10 mouse cellular contexts compared by ENCODE assay signal in genomic region chr3:146311121-146311538, GRCm38 (mm10).
DNase-seq lines count a peak whose midpoint lies in the region; ATAC-seq and TF ChIP-seq lines count a peak whose summit lies in the region.
"Had no signal": no experiment of that assay in that cellular context is flagged by ENCODE, and none has a peak within 500 bp of the region (broad histone marks: within the 10 kb centered on the region; RNA-seq: fewer than 3 reads in every experiment).

No protein-coding gene starts in this region.

- no peak overlapping the region for H3K27ac ChIP-seq in hindbrain, embryonic 16.5 days (ENCODE audit: low read depth, low read length)
- no peak overlapping the region for H3K27ac ChIP-seq in hindbrain, embryonic 14.5 days
- no peak overlapping the region for H3K27ac ChIP-seq in intestine, embryonic 16.5 days (ENCODE audit: low read length)
- H3K27ac ChIP-seq: limb, embryonic 15.5 days had no signal

- 0 out of 2 replicates have a peak, but pooled peaks have one; percentile 30 for ATAC-seq in hindbrain, embryonic 16.5 days
- ATAC-seq in hindbrain, embryonic 14.5 days (ENCODE audit: low FRiP score) = no peak
- ATAC-seq in intestine, embryonic 16.5 days = peak; percentile 53; the same call in 1 of the 2 replicates
- no peak for ATAC-seq in megakaryocyte-erythroid progenitor cell, adult 5-6 weeks (replicated peaks; ENCODE audit: low FRiP score, low TSS enrichment, poor library complexity, severe bottlenecking)

- DNase-seq in hindbrain, embryonic 14.5 days (ENCODE audit: low spot score) = no peak
- peak; percentile 73 for DNase-seq in embryo, embryonic 10.5 days (ENCODE audit: low spot score)
- no peak for DNase-seq in lung, postnatal 10 days
- DNase-seq: adrenal gland, adult 8-10 months; cerebellum, adult 11 months had no signal

- no peak overlapping the region for H3K4me3 ChIP-seq in hindbrain, embryonic 16.5 days (ENCODE audit: low read length)
- H3K4me3 ChIP-seq in hindbrain, embryonic 14.5 days (replicated peaks; ENCODE audit: low read length) = no peak overlapping the region
- no peak overlapping the region for H3K4me3 ChIP-seq in C2C12 (ENCODE audit: insufficient read depth, poor library complexity, severe bottlenecking)
- no peak overlapping the region for H3K4me3 ChIP-seq in intestine, embryonic 16.5 days (ENCODE audit: low read length)
- H3K4me3 ChIP-seq: limb, embryonic 15.5 days had no signal

- H3K9me3 ChIP-seq in hindbrain, embryonic 16.5 days (ENCODE audit: control insufficient read depth, low read length) = no peaks in the 10 kb centered on the region
- no peaks in the 10 kb centered on the region for H3K9me3 ChIP-seq in hindbrain, embryonic 14.5 days (ENCODE audit: control insufficient read depth, low read length)
- no peaks in the 10 kb centered on the region for H3K9me3 ChIP-seq in intestine, embryonic 16.5 days (ENCODE audit: control insufficient read depth, low read length)
- H3K9me3 ChIP-seq: limb, embryonic 15.5 days had no signal

- no peaks in the 10 kb centered on the region for H3K36me3 ChIP-seq in hindbrain, embryonic 16.5 days (ENCODE audit: control insufficient read depth, insufficient read depth, low read length)
- no peaks in the 10 kb centered on the region for H3K36me3 ChIP-seq in hindbrain, embryonic 14.5 days (replicated peaks; ENCODE audit: control insufficient read depth, insufficient read depth)
- no peaks in the 10 kb centered on the region for H3K36me3 ChIP-seq in C2C12 (ENCODE audit: control insufficient read depth, insufficient read depth)
- H3K36me3 ChIP-seq in intestine, embryonic 16.5 days (ENCODE audit: control insufficient read depth, insufficient read depth, low read length) = no peaks in the 10 kb centered on the region
- H3K36me3 ChIP-seq: limb, embryonic 15.5 days had no signal

- no peak for TF ChIP-seq CTCF in C2C12 (IDR thresholded peaks at IDR 0.05; ENCODE audit: control insufficient read depth, insufficient read depth, insufficient read length)

- no peaks in the 10 kb centered on the region for H3K79me3 ChIP-seq in C2C12 (ENCODE audit: low read depth)

- H3ac ChIP-seq in C2C12 (ENCODE audit: control insufficient read depth, insufficient read length, low read depth) = no peak overlapping the region

- WGBS in hindbrain, embryonic 16.5 days = 22% methylated on average over 9 of the region's 9 CpGs
- WGBS in hindbrain, embryonic 14.5 days = 13% methylated on average over 9 of the region's 9 CpGs
- 24% methylated on average over 9 of the region's 9 CpGs for WGBS in intestine, embryonic 16.5 days

- no peak overlapping the region for H3K9ac ChIP-seq in hindbrain, embryonic 16.5 days (ENCODE audit: low read depth, low read length)
- no peak overlapping the region for H3K9ac ChIP-seq in hindbrain, embryonic 14.5 days
- no peak overlapping the region for H3K9ac ChIP-seq in intestine, embryonic 16.5 days (ENCODE audit: low read depth, low read length)
- H3K9ac ChIP-seq: limb, embryonic 15.5 days had no signal

- no peaks in the 10 kb centered on the region for H3K27me3 ChIP-seq in hindbrain, embryonic 16.5 days (replicated peaks; ENCODE audit: control insufficient read depth, insufficient read depth, low read length)
- H3K27me3 ChIP-seq in hindbrain, embryonic 14.5 days (ENCODE audit: control insufficient read depth, insufficient read depth, low read length) = no peaks in the 10 kb centered on the region
- H3K27me3 ChIP-seq in C2C12 (ENCODE audit: control insufficient read depth, insufficient read depth, insufficient read length) = no peaks in the 10 kb centered on the region
- H3K27me3 ChIP-seq in intestine, embryonic 16.5 days (replicated peaks; ENCODE audit: control insufficient read depth, insufficient read depth, low read length) = no peaks in the 10 kb centered on the region
- H3K27me3 ChIP-seq: limb, embryonic 15.5 days had no signal

- H3K4me1 ChIP-seq in hindbrain, embryonic 16.5 days (ENCODE audit: control insufficient read depth, insufficient read depth, low read depth, low read length) = peaks cover 5% of the 10 kb centered on the region; the same call in 1 of the 2 replicates
- H3K4me1 ChIP-seq in hindbrain, embryonic 14.5 days (replicated peaks; ENCODE audit: control insufficient read depth, insufficient read depth, low read length) = peaks cover 10% of the 10 kb centered on the region
- H3K4me1 ChIP-seq in intestine, embryonic 16.5 days (ENCODE audit: control insufficient read depth, insufficient read depth, low read length) = peaks cover 4% of the 10 kb centered on the region; the same call in 1 of the 2 replicates

- H3K79me2 ChIP-seq in C2C12 (ENCODE audit: control insufficient read depth, insufficient read depth) = no peaks in the 10 kb centered on the region

- no peak overlapping the region for H3K4me2 ChIP-seq in hindbrain, embryonic 16.5 days (ENCODE audit: low read length)
- no peak overlapping the region for H3K4me2 ChIP-seq in hindbrain, embryonic 14.5 days (replicated peaks)
- H3K4me2 ChIP-seq in intestine, embryonic 16.5 days (ENCODE audit: low read depth, low read length) = no peak overlapping the region
- H3K4me2 ChIP-seq: limb, embryonic 15.5 days had no signal

TF ChIP-seq in C2C12, 6 proteins besides CTCF, POLR2A, EP300 and RAD21:
- TF ChIP-seq MYOD1 (IDR thresholded peaks at IDR 0.05; ENCODE audit: control insufficient read depth, insufficient read length, low read depth) (peak; percentile 98), USF1 (IDR thresholded peaks at IDR 0.05; ENCODE audit: low read depth) (no peak)

Comparison
In these comparisons a context has a peak if more than half of its experiments do, and no peak if none do; other contexts are left out.
1. ATAC-seq: peak in hindbrain, embryonic 16.5 days (single experiment) and intestine, embryonic 16.5 days (single experiment); none in hindbrain, embryonic 14.5 days (single experiment) and megakaryocyte-erythroid progenitor cell, adult 5-6 weeks (single experiment).